Mouse (Mus musculus): Measurements from ENCODE around the gene Gm49336.

DNA sequence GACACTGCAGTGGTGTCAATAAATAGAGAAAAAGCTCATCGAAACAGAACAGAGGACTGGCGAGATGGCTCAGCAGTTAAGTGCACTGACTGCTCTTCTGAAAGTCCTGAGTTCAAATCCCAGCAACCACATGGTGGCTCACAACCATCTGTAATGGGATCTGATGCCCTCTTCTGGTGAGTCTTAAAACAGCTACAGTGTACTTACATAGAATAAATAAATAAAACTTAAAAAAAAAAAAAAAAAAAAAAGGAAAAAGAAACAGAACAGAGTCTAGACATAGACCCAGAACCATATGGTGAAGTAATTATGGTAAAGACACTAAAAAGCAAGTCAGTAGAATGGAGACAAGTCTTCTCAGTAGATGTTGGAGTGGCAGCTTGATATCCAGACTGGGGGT lies 70.0 kb downstream of the Gm49336 start:
- TF ChIP-seq CTCF (IDR thresholded peaks at IDR 0.05; ENCODE audit: low read depth, low read length) (no peak), POLR2A (IDR thresholded peaks at IDR 0.05; ENCODE audit: borderline replicate concordance, low read depth, low read length) (no peak)

Measured in bone marrow macrophage, adult 2 months (primary cell).